Mouse (Mus musculus) 416B (cell line): ENCODE measurements around the gene Syt15.

Experiments
- DNase-seq: peaks from one replicate; pipeline ENCODE4 v3.0.0; 2011; ENCODE audit warnings: low read depth

The Syt15 gene

GRCm38 (mm10) chr14:34219295-34219694 is at the start of gene Syt15:
Gene Syt15 (plus strand): TSS chr14:34219595.
- DNase-seq = no peak

DNA sequence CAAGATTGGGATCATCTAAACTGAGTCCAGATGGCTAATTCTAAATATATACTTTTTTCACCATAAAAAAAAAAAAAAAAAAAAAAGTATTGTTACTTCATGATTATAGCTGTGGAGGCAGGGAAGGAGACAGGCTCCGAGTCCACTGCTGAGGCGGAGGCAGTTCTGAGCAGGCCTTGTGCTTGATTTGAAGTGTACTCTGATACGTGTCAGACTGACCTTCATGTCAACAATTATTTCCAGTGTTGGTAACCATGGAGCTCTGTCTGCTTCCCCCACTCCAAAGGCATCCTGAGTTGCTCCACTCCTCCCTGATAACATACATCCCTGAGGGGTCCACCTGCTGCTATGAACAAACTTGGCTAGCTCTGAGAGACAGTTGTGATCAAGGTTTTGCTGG is 48.3 kb upstream of the Syt15 start:
- no peak for DNase-seq

DNA sequence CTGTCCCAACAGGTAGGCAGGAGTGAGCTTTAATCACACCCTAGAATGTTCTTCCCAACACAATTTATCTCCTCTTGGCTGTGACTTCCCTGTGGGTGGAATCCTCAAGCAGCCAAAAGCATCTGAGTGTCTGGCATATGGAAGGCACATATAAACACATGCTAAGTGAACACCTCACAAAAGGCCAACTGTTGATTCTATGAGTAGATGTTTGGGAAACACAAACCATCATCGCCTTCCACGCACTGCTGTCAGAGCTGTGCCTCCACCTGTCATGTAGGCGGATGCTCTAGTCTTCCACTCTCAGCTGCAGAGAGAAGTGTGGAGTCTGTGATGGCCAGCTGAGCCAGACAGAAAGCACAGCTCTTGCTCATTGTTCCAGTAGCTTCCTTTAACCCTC is 40.0 kb upstream of the Syt15 start:
- no peak for DNase-seq

GRCm38 (mm10) chr14:34183101-34183500 is 36.3 kb upstream of the Syt15 start:
- DNase-seq = no peak

DNA sequence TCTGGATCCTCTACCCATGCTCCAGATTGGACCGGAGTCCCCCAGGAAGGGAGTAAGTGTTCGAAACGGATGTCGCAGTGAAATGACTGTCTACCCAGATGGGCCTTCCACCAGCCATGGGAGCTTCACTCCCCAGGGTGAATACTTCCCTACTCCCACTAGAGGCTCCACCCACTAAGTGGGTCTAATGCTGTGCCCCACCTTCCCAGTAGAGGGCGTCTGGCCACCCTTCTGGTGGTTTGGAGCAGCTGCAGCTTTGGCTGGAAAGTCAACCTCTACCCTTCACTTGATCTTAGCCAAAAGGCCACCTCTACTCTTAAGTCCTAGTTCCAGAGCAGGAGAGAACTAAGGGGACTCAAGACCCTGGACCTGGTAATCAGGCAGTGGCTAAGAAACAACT is 30.8 kb upstream of the Syt15 start:
- peak; percentile 73 for DNase-seq

DNA sequence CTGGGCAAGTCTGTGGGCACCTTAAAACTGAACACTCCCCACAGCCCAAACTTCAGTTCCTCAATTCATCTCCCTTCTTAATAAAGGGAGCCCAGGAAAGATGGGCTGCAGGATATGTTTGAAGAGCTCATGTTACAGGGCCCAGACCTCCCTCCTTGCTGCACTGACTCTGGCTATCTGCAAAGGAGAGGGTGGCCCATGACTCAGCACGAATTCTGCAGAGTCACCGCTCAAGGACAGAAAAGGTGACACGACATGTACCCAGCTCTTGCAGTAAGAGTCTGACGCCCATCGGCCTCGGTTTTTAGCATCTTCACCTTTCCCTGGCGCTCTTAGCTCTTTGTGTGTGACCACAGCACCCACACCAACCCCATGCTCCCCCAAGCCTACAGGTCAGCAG is 29.0 kb upstream of the Syt15 start:
- DNase-seq = peak; percentile 46

GRCm38 (mm10) chr14:34193879-34194278 is 25.5 kb upstream of the Syt15 start:
- no peak for DNase-seq

GRCm38 (mm10) chr14:34195466-34195865 is 23.9 kb upstream of the Syt15 start:
- no peak for DNase-seq

DNA sequence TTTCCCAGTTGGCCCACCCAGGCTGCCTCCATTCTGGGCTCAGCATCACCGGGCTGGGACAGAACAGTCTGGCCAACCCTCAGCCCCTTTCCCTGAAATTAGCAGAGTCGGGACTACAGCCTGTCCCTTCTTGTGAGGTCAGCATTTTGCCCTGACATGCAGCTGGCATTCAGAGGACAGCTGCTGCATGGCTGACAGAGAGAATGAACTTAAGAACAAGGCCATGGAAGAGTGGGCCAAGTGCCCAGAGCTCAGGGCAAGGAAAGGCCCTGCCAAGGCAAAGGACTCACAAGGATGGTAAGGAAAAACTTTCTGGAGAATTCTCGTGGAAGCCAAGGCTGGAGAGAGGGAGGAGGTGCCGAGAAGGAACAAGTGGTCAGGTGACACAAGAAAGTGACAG is 22.7 kb upstream of the Syt15 start:
- no peak for DNase-seq

DNA sequence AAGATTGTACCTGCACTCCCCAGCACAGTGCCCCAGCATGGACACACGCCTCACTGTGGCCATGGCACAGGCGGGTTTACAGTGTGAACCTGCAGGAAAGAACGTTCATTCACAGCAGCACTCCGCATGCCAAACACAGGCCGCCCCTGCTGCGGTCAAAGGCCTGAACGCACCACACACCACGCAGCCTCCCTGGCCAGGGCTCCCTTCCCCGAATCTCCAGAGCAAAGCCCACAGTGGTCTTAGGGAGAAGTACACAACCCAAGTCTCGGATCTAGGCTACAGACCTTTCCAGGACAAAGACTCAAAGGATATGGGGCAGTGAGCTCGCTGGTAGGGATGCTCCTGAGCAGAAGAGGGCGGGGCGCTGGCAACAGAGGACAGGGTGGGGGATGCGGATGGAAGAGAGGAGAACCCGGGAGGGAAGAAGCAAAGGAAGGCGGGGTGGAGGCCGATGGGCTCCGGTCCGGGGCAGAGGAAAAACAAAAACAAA is 18.6 kb upstream of the Syt15 start:
- no peak for DNase-seq

DNA sequence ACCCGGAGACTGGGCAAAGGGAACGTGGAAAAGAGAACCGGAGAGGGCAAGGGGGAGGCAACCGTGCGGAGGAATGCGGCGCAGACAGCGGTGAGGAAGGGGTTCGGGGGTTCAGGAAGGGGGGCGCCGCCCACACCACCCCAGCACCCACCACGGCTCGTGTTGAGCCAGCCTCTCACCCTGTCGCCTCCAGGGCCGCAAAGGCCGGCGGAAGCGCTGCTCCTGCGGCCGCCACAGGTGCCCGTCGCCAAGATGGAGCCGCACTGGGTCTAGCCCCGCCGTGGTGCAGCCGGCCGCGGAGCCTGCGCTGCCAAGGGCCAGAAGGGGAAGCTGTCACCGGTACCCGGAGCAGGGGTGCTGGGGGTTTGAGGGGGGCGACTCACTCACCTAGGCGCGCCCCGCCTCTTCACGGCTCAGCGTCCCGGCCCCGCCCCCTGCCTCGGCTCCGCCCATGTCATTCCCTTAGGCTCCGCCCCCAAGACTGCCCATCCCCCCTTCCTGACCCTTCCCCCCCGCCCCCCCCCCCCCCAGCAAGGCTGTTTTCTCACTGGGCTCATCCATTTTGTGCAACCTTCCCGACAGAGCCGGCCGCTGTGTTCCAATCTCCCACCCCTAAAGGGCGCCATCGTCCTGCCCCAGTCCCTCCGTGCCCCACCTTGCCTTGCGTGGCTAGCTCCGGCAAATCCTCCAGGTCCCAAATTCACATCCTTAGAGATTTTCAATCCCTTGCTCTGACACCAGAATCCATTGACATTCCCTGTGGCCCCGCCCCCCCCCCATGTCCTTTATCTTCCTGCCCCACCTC is 18.0 kb upstream of the Syt15 start, which contains the start of gene Gprin2:
TSS of gene Gprin2 (minus strand) at position 423 of the 805 bp plus-strand sequence.
- DNase-seq = no peak

DNA sequence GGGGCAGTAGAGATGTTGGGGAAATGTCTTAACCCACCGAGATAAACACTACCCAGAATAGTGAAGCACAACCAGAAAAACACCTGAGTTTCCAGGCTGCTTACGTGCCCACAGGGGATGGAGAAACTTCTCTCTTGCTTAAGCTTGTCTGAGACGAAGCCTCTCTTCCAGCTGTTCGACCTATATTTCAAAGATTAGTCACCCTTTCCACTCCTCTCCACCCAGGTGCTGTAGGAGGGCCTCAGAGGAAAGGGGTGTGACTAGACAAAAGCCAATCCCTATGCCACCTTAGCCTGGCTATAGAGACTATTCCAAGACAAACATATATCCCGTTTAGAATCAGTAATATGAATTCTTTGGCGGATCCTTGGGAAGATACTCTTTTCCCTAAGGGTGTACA is 11.4 kb upstream of the Syt15 start:
- no peak for DNase-seq

DNA sequence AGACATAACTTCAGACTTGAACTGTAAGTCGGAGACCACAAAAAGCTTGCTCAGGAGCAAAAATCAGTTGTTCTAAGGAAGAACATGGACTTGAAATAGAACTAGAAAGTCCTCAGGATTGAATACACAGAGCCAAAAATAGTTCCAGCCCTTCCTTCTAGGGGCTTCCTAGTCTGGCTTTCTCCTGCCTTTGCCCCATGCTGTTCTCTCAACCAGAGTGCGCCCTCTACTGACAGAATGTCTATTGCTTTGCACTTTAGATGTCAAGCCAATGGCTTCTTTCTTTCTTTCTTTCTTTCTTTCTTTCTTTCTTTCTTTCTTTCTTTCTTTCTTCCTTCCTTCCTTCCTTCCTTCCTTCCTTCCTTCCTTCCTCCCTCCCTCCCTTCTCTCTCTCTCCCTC is 10.7 kb upstream of the Syt15 start:
- peak; percentile 45 for DNase-seq

GRCm38 (mm10) chr14:34209080-34209479 is 10.3 kb upstream of the Syt15 start:
- no peak for DNase-seq

DNA sequence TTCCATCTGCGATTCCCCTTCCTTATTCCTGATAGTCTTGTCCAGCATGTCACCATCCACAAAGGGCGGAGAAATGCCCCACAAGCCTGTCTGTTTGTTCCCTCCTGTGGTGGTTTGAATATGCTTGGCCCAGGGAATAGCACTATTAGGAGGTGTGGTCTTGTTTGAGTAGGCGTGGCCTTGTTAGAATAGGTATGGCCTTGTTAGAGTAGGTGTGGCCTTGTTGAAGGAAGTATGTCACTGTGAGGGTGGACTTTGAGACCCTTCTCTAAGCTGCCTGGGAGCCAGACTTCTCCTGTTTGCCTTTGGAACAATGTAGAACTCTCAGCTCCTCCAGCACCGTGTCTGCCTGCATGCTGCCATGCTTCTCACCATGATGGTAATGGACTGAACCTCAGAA is 9.5 kb upstream of the Syt15 start:
- no peak for DNase-seq

DNA sequence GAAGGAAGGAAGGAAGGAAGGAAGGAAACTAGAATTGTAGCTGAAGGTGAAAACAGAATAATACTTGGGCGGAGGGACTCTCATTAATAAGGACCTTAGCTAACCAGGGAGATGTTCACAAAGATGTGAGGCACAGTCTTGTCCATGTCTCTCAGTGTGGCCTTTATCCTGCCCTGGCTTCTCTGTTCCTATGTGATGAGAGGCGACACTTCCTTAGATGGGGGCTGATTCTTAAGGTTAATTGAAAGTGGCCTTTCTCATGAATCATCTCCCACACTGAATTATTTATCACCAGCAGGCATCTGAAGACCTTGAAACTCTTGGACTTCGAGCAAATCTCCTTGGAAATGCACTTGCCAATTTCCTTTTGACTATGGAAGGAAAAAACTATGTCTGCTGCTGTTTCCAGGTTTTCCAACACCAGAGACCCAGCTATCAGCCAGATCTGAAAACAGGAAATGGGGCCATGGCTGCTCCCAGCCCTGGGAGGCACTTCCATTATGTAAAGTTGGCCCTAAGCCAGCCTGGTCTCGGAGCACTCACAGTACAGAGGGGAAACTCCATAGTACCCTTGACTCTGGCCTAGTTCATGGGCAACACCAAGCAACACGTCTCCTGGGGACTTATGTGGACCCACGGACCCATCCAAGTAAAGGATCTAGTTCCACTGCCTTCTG is 3.8 kb upstream of the Syt15 start:
- no peak for DNase-seq

DNA sequence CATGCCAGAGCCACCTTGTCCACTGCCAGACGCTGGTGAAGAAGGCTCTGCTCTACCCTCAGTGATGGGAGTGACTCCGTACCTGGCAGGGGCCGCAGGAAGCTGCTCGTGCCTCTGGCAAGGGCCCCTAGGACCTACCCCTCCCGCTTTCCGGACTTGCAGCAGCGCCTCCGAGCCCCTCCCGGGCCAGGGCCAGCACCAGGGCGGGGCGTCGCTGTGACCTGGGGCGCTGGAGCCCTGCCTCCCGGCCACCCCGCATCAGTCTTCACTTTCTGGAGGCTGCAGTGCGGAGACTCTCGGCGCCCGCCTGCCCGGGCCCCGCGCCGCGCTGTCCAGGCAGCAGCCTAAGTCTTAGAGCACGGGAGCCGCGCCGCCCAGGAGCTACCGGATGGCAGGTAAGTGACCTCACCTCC is 397 bp downstream of the Syt15 start:
- no peak for DNase-seq

DNA sequence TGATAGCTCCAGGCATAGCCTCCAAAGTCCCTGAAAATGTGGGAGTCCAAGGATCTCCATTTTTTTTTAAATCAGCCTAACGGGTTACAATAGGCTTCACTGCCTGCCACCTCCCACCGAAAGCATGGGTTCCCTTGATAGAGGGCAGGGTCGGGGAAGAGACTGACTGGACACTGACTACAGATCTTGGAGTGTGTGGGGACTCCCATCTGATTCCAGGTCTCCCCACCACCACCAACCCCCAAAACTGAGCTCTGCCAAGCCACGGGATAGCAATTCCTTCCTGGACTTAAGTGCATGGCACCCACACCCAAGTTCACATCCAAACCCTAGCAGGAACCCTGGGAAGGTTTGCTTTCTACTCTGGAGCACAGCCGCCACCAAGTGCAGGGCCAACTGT is 1.0 kb downstream of the Syt15 start:
- DNase-seq = no peak

DNA sequence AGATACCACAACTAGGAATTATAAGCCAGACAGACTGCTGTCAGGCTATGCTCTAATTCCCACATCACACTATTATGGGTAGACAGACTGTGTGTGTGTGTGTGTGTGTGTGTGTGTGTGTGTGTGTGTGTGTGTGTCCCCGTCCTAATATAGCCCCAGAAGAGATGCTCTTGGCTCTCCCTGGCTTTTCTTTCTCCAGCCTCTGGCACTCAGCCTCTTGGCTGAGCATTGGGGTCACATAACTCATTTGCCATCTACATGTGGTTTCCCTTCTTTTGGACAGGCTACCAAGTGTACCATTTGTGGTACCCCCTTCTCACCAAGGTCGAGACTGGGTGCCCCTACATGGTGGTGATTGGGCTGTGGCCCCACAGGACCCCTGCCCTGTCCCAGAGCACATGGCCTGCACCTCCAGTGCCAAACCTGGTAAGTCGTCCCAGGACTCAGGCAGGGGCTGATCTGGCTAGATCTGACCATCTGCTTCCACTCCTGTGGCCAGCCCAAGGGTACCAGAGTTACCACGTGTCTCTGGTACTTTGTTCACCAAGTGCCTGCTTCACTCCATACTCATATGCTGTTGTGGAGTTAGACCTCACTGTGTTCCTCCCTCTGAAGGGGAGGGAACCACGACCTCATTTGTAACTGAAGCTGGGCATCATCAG is 2.2 kb downstream of the Syt15 start:
- no peak for DNase-seq

DNA sequence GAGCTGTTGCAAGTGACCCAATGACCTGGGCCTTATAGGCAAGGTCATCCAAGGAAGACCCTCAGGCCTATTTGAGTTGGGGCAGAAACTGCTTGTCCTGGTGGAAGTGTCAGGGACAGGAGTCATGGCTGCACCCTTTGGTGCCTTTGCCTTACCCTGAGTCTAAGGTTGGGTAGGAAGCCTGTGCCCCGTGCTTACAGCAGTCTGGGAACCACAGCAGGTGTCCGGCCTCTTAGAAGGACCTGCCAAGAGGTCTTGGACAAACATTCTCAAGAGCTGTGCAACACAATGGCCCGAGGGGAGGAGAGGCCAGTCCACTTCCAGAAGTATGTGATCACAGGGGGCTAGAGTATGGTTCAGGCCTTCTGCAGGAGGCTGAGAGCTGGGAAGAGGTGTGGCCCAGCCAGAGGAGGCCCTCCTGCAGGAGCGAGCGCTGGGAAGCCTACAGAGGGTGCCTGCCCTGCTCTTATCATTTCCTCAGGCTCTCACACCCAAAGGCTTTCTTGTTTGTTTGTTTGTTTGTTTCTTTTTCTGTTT is 4.0 kb downstream of the Syt15 start:
- DNase-seq = no peak

DNA sequence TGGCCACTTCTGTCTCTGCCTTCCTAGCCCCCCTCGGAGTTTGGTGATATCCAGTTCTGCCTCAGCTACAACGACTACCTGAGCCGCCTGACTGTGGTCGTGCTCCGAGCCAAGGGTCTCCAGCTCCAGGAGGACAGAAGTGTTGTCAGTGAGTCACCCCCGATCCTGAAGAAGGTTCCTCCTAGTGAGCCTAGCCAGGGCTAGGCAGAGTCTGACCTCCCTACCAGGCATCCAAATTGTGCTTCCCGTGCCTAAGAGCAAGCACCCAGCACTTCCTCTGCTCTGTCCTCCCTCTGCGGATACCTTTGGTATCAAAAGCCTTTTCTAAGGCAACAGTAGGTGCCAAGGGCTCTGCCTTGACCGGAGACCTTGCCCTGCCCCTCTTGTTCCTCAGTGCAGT is 6.6 kb downstream of the Syt15 start:
- no peak for DNase-seq

- no peak for DNase-seq
Observed at GRCm38 (mm10) chr14:34226566-34226965, 7.2 kb downstream of the Syt15 start.

GRCm38 (mm10) chr14:34227981-34228380 is 8.6 kb downstream of the Syt15 start:
- DNase-seq = no peak
